Mouse (Mus musculus) kidney, postnatal 0 days (tissue): ENCODE results near the gene Gmds. TPM values are rescaled to one million over a fixed set of nuclear protein-coding genes. Genes with fewer than 3 reads are reported as not detected.

Source experiments
- ATAC-seq: fragments of 200-750 bp; cut with Nextera tagmentation; replicated peaks from 2 replicates; pipeline ENCODE4 v1.8.0; 2017; ENCODE audit warnings: low read depth, moderate number of reproducible peaks, moderate TSS enrichment, moderate library complexity; ENCODE audit not compliant: low FRiP score
- DNase-seq: peaks from one replicate; pipeline ENCODE4 v3.0.0-alpha.2; 2016; ENCODE audit warnings: low spot score
- H3K27ac ChIP-seq: fragments of 300-500 bp; sonication (generic); 2 replicates; pipeline ENCODE4 v1.5.1; 2014; ENCODE audit warnings: mild to moderate bottlenecking
- H3K27me3 ChIP-seq: fragments of 300-500 bp; sonication (generic); 2 replicates; pipeline ENCODE4 v1.6.1; 2014; ENCODE audit warnings: low read length, mixed read lengths; ENCODE audit not compliant: insufficient read depth
- H3K36me3 ChIP-seq: fragments of 300-500 bp; sonication (generic); 2 replicates; pipeline ENCODE4 v1.6.1; 2014; ENCODE audit warnings: low read length, mixed read lengths; ENCODE audit not compliant: insufficient read depth
- H3K4me1 ChIP-seq: fragments of 300-500 bp; sonication (generic); replicated peaks from 2 replicates; pipeline ENCODE4 v1.6.1; 2014; ENCODE audit warnings: antibody characterized with exemption, low read length, mixed read lengths; ENCODE audit not compliant: insufficient read depth
- H3K4me2 ChIP-seq: fragments of 300-500 bp; sonication (generic); 2 replicates; pipeline ENCODE4 v1.6.1; 2014; ENCODE audit warnings: mild to moderate bottlenecking, low read length, moderate library complexity, mixed read lengths
- H3K4me3 ChIP-seq: fragments of 300-500 bp; sonication (generic); replicated peaks from 2 replicates; pipeline ENCODE4 v1.5.1; 2014; ENCODE audit warnings: low read depth, low read length
- H3K9ac ChIP-seq: fragments of 300-500 bp; sonication (generic); 2 replicates; pipeline ENCODE4 v1.6.1; 2014; ENCODE audit warnings: low read depth, low read length
- H3K9me3 ChIP-seq: fragments of 300-500 bp; sonication (generic); replicated peaks from 2 replicates; pipeline ENCODE4 v1.6.1; 2016; ENCODE audit warnings: low read length, inconsistent platforms, mixed read lengths
- CTCF ChIP-seq: IDR thresholded peaks from 2 replicates; pipeline ENCODE4 v1.5.1; 2016; ENCODE audit warnings: antibody characterized with exemption, low read depth, mild to moderate bottlenecking, moderate library complexity
- WGBS: fragments of 180-500 bp; shearing (Covaris S2); extraction: QIAGEN DNeasy Blood & Tissue Kit; methylation state at CpG from one replicate; pipeline ENCODE4 v1.1.7; 2014; 5-methylcytosine and 5-hydroxymethylcytosine counted together
- polyA plus RNA-seq: library from polyadenylated mRNA; unstranded; fragments of >200 nt; fragmentation: Nextera tagmentation; extraction: Ambion mirVana; gene quantifications from 2 replicates; pipeline ENCODE4 v1.2.1, GENCODE M21; 2015

Gene Gmds
- polyA plus RNA-seq, 1 experiment from 2014 or later = 32.7 TPM

DNA sequence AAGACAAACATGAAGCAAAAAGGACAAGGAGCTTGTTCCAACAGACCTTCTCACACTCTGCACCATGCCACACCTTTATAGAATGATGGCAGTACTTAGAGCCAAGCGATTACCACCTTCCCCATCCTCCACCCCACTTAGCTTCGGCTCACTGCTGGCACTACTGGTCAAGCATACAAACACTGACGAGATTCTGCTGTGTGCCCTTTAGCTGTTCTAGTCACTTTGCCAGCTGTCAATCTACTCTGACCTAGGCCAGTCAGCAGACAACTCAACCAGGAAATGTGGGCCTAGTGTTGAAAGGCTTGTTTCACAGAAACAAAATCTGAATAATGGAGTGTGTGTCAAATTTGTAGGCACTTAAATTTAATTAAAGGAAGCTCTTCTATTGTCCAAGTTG is 464.1 kb downstream of the Gmds start:
- no peaks in the 10 kb centered on the region for H3K9me3 ChIP-seq
- H3K4me3 ChIP-seq = no peak overlapping the region
- no peak overlapping the region for H3K9ac ChIP-seq
- DNase-seq (no peak), ATAC-seq (no peak)
- H3K4me1 ChIP-seq = 0 out of 2 replicates have a peak, but pooled peaks cover 9% of the 10 kb centered on the region
- TF ChIP-seq CTCF = no peak
- H3K27ac ChIP-seq = no peak overlapping the region
- 39% methylated on average over 3 of the region's 3 CpGs for WGBS
- no peaks in the 10 kb centered on the region for H3K27me3 ChIP-seq
- H3K36me3 ChIP-seq = no peaks in the 10 kb centered on the region
- no peak overlapping the region for H3K4me2 ChIP-seq

DNA sequence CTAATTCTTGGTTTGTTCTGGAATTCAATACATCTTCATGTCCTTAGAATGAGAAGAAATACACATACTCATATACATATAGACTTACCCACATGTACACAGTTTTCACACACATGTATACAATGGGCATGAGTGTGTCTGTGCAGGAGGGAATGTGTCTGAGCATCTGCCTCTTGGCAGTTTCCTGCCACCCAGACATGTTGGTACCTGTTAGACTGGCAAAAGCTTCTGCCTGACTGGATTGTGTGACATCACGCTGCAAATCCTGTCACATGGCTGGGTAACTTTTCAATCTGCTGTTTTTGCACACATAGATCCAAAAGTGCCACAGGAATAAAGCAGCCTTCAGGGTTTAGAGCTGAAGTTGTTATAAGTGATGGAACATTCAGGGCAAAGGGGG is 465.3 kb downstream of the Gmds start:
- H3K4me2 ChIP-seq = no peak overlapping the region
- no peak for DNase-seq
- WGBS = 84% methylated on average over 1 of the region's 1 CpGs
- H3K9ac ChIP-seq = no peak overlapping the region
- no peak for ATAC-seq
- H3K36me3 ChIP-seq = no peaks in the 10 kb centered on the region
- H3K9me3 ChIP-seq = no peaks in the 10 kb centered on the region
- no peak for TF ChIP-seq CTCF
- H3K4me3 ChIP-seq = no peak overlapping the region
- 0 out of 2 replicates have a peak, but pooled peaks cover 9% of the 10 kb centered on the region for H3K4me1 ChIP-seq
- no peak overlapping the region for H3K27ac ChIP-seq
- no peaks in the 10 kb centered on the region for H3K27me3 ChIP-seq

DNA sequence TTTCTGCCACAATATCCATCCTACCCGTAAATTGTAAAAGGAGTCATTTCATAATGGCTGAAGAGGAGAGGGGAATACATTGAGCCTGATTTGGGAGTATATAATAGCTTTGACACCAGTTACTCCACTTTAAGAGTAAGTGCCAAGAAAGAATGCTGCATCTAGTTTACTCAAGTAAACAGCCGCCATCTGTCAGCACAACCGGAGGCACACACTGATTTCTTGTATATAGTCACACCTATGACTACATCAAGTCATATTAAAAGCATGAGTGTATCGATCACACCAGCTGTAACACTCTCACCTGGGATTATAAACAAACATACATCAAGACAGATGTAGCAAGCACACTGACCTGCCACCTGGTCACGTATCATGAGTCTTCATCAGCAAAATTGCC is 473.8 kb downstream of the Gmds start:
- no peak overlapping the region for H3K4me2 ChIP-seq
- ATAC-seq = no peak
- TF ChIP-seq CTCF = no peak
- no peaks in the 10 kb centered on the region for H3K36me3 ChIP-seq
- H3K4me1 ChIP-seq = no peaks in the 10 kb centered on the region
- H3K4me3 ChIP-seq = no peak overlapping the region
- H3K9ac ChIP-seq = no peak overlapping the region
- H3K9me3 ChIP-seq = no peaks in the 10 kb centered on the region
- H3K27me3 ChIP-seq = no peaks in the 10 kb centered on the region
- 73% methylated on average over 5 of the region's 5 CpGs for WGBS
- DNase-seq = no peak
- no peak overlapping the region for H3K27ac ChIP-seq

DNA sequence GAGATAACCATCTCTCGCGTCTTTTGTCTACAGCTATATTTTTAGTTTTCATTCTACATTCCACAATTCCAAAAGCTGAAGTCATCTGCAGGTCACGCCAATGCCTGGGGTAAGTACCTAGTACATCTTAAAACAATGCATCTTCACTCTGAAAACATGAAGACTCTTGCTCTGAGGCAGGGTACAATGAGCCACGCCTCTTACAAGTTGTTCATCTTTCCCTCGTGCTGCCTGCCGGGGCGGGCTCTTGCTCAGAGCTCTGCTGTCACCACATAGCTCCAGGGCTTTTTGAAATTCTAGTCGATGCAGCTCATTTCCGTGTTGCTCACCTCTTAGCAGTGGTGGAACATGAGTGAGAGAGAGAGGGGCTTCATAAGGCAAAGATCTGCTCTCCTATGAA is 475.1 kb downstream of the Gmds start:
- no peaks in the 10 kb centered on the region for H3K9me3 ChIP-seq
- DNase-seq = no peak

DNA sequence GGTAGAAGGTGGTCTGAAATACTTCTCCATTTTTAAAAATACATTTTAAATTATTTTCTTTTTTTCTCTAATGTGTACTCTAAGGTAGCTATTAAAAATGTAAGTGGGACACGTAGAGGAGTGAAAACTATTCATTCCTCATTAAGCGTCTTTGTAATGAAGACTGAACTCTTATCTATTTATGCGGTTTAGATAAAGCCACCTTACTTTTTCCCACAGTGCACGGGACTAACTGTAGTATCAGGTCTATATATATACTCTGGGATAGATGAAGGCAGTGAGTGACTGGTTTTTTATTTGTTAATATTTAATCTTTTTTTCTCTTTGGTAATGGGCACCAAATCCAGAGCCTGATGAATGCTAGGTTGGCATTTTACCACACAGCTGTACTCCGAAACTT is 478.3 kb downstream of the Gmds start:
- Histone ChIP-seq H3K9me3 (no peaks in the 10 kb centered on the region), H3K4me2 (no peak overlapping the region), H3K9ac (no peak overlapping the region), H3K4me3 (no peak overlapping the region), H3K36me3 (no peaks in the 10 kb centered on the region), H3K27me3 (no peaks in the 10 kb centered on the region), H3K4me1 (no peaks in the 10 kb centered on the region; the same call in 1 of the 2 replicates), H3K27ac (no peak overlapping the region)
- TF ChIP-seq CTCF = no peak
- WGBS = 86% methylated on average over 5 of the region's 5 CpGs
- ATAC-seq (no peak), DNase-seq (no peak)

More for the DNA sequence above, 475.1 kb downstream of the Gmds start:
- Histone ChIP-seq H3K9ac (no peak overlapping the region), H3K36me3 (no peaks in the 10 kb centered on the region), H3K27ac (no peak overlapping the region), H3K27me3 (no peaks in the 10 kb centered on the region), H3K4me2 (no peak overlapping the region), H3K4me3 (no peak overlapping the region), H3K4me1 (no peaks in the 10 kb centered on the region)
- ATAC-seq = no peak
- no peak for TF ChIP-seq CTCF
- WGBS = 50% methylated on average over 9 of the region's 9 CpGs

DNA sequence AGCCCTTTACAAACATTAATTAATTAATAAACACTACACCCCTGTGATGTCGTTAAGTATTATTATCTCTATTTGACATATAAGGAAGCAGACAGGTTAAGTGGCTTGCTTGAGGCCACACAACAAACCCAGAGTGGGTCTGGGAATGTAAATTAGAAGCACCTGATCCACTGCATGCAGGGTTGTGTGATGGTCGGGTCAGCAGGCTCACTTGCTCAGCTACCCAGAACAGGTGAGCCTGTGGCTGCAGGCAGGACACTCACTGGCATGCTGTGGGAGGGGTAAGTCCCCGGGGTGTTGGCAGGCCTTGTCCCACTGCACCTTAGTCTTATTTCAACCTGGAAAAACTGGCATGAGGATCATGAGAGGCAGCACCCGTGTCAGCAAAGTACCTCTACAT is 484.5 kb downstream of the Gmds start:
- WGBS = 52% methylated on average over 4 of the region's 4 CpGs
- no peaks in the 10 kb centered on the region for H3K27me3 ChIP-seq
- no peaks in the 10 kb centered on the region for H3K36me3 ChIP-seq
- H3K9me3 ChIP-seq = no peaks in the 10 kb centered on the region
- H3K4me3 ChIP-seq = no peak overlapping the region
- H3K4me1 ChIP-seq = peaks cover 10% of the 10 kb centered on the region; the same call in 1 of the 2 replicates
- H3K9ac ChIP-seq = no peak overlapping the region
- H3K4me2 ChIP-seq = no peak overlapping the region
- TF ChIP-seq CTCF = no peak
- DNase-seq (no peak), ATAC-seq (no peak)
- H3K27ac ChIP-seq = no peak overlapping the region

DNA sequence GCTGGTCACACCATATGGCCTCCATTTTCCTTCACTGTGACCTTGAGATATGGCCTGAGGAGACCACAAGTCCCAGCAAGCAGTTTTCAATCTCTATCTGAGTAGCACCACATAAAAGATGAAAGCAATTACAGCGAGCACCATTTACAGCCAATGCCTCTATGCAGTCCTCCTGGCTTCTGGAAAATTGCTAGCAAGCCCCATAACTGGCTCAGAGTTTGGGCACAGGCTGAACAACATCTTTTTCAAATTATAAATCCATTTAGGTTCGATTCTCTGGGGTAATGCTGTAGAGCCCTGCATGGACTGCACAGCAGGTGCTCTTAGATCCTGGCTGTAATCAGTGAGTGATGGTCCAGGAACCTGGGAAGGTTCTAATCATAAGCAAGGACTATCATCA is 485.0 kb downstream of the Gmds start:
- ATAC-seq (no peak), DNase-seq (no peak)
- no peak overlapping the region for H3K4me3 ChIP-seq
- H3K36me3 ChIP-seq = no peaks in the 10 kb centered on the region
- peaks cover 10% of the 10 kb centered on the region; the same call in 1 of the 2 replicates for H3K4me1 ChIP-seq
- TF ChIP-seq CTCF = no peak
- no peak overlapping the region for H3K4me2 ChIP-seq
- H3K27ac ChIP-seq = no peak overlapping the region
- WGBS = 50% methylated on average over 2 of the region's 2 CpGs
- H3K9me3 ChIP-seq = no peaks in the 10 kb centered on the region
- no peak overlapping the region for H3K9ac ChIP-seq
- H3K27me3 ChIP-seq = no peaks in the 10 kb centered on the region
